Mouse (Mus musculus): ENCODE results near the gene Slc25a22. TPM values are rescaled to one million over a fixed set of nuclear protein-coding genes. Genes with fewer than 3 reads are reported as not detected.

Gene Slc25a22
- 100 to 1,000 TPM; 286 to 306 TPM for total RNA-seq (2021)

- intact Hi-C loops (cut with DNase I): no loop called here
- peak; percentile 76 to 91 for DNase-seq (ENCODE audit: extremely low spot score in 1 of 2, low spot score in 2 of 2)
Observed at GRCm38 (mm10) chr7:141437178-141438120, at the start of gene Slc25a22. Gene Slc25a22 (minus strand): TSS chr7:141437892.

GRCm38 (mm10) chr7:141487141-141487540 lies 49.4 kb upstream of the Slc25a22 start:
- intact Hi-C loops (cut with DNase I): no loop called here
- no peak for DNase-seq (ENCODE audit: extremely low spot score in 1 of 2, low spot score in 2 of 2)

- intact Hi-C loops (cut with DNase I): no loop called here
- no peak for DNase-seq (ENCODE audit: extremely low spot score in 1 of 2, low spot score in 2 of 2)
Observed at GRCm38 (mm10) chr7:141486239-141486638, 48.5 kb upstream of the Slc25a22 start.

- intact Hi-C loops (cut with DNase I): no loop called here
- DNase-seq (ENCODE audit: extremely low spot score in 1 of 2, low spot score in 2 of 2): no peak
Observed at GRCm38 (mm10) chr7:141485606-141486005, 47.9 kb upstream of the Slc25a22 start.

- intact Hi-C loops (cut with DNase I): no loop called here
- no peak for DNase-seq (ENCODE audit: extremely low spot score in 1 of 2, low spot score in 2 of 2)
Observed at GRCm38 (mm10) chr7:141485186-141485585, 47.5 kb upstream of the Slc25a22 start.

- intact Hi-C loops (cut with DNase I): no loop called here
- DNase-seq (ENCODE audit: extremely low spot score in 1 of 2, low spot score in 2 of 2): peak in 1 of 2 experiments; percentile 61
Observed at GRCm38 (mm10) chr7:141484186-141485120, 46.8 kb upstream of the Slc25a22 start.

- intact Hi-C loops (cut with DNase I): no loop called here
- no peak for DNase-seq (ENCODE audit: extremely low spot score in 1 of 2, low spot score in 2 of 2)
Observed at GRCm38 (mm10) chr7:141483114-141483653, 45.5 kb upstream of the Slc25a22 start.

GRCm38 (mm10) chr7:141482531-141483024 lies 44.9 kb upstream of the Slc25a22 start:
- intact Hi-C loops (cut with DNase I): no loop called here
- no peak for DNase-seq (ENCODE audit: extremely low spot score in 1 of 2, low spot score in 2 of 2)

- intact Hi-C loops (cut with DNase I): loop anchor here (2.0 kb wide), 1 partner anchor 43 kb away; no protein-coding TSS in a partner anchor
- DNase-seq (ENCODE audit: extremely low spot score in 1 of 2, low spot score in 2 of 2): peak in 1 of 2 experiments; percentile 73
Observed at GRCm38 (mm10) chr7:141481498-141482401, 44.1 kb upstream of the Slc25a22 start.

GRCm38 (mm10) chr7:141480842-141481497 lies 43.3 kb upstream of the Slc25a22 start:
- DNase-seq (ENCODE audit: extremely low spot score in 1 of 2, low spot score in 2 of 2): peak; percentile 62
- intact Hi-C loops (cut with DNase I): loop anchor here (2.0 kb wide), 1 partner anchor 44 kb away; no protein-coding TSS in a partner anchor

GRCm38 (mm10) chr7:141478270-141478748 lies 40.6 kb upstream of the Slc25a22 start:
- intact Hi-C loops (cut with DNase I): no loop called here
- no peak for DNase-seq (ENCODE audit: extremely low spot score in 1 of 2, low spot score in 2 of 2)

- peak in 1 of 2 experiments; percentile 75 for DNase-seq (ENCODE audit: extremely low spot score in 1 of 2, low spot score in 2 of 2)
- intact Hi-C loops (cut with DNase I): no loop called here
Observed at GRCm38 (mm10) chr7:141477578-141478269, 40.0 kb upstream of the Slc25a22 start.

GRCm38 (mm10) chr7:141476981-141477370 lies 39.3 kb upstream of the Slc25a22 start:
- intact Hi-C loops (cut with DNase I): no loop called here
- peak in 1 of 2 experiments; percentile 55 for DNase-seq (ENCODE audit: extremely low spot score in 1 of 2, low spot score in 2 of 2)

GRCm38 (mm10) chr7:141476226-141476980 lies 38.7 kb upstream of the Slc25a22 start:
- intact Hi-C loops (cut with DNase I): no loop called here
- peak in 1 of 2 experiments; percentile 93 for DNase-seq (ENCODE audit: extremely low spot score in 1 of 2, low spot score in 2 of 2)

GRCm38 (mm10) chr7:141475805-141476158 lies 38.1 kb upstream of the Slc25a22 start:
- no peak for DNase-seq (ENCODE audit: extremely low spot score in 1 of 2, low spot score in 2 of 2)
- intact Hi-C loops (cut with DNase I): no loop called here

Data from left cerebral cortex, postnatal 10 days (tissue).